Mouse (Mus musculus) G1E-ER4 (cell line): ENCODE measurements around the gene Mllt11. TPM values are rescaled to one million over a fixed set of nuclear protein-coding genes. Genes with fewer than 3 reads are reported as not detected.

Experiments
- GATA1 ChIP-seq: IDR thresholded peaks from one replicate; pipeline ENCODE4 v1.8.0; 2012; ENCODE audit warnings: low read length, inconsistent platforms
- polyA plus RNA-seq: library from polyadenylated mRNA; stranded (reverse); fragments of >175 nt; gene quantifications from 2 replicates; pipeline ENCODE4 v1.2.3, GENCODE M21; 2012

Gene Mllt11
- 2.4 and 4.8 TPM in 2 replicates for polyA plus RNA-seq

GRCm38 (mm10) chr3:95231298-95232221 is at the start of gene Mllt11:
Gene Mllt11 (minus strand): TSS chr3:95232171.
- no peak for TF ChIP-seq GATA1

GRCm38 (mm10) chr3:95281216-95282126 is 49.5 kb upstream of the Mllt11 start, which contains the start of the genes Mindy1 and Prune1:
Gene Mindy1 (plus strand): TSS chr3:95281345.
Gene Prune1 (minus strand): TSS chr3:95282076.
- no peak for TF ChIP-seq GATA1

GRCm38 (mm10) chr3:95280747-95281146 is 48.8 kb upstream of the Mllt11 start:
- no peak for TF ChIP-seq GATA1

- TF ChIP-seq GATA1, result no peak
Measured at GRCm38 (mm10) chr3:95277149-95277551, 45.2 kb upstream of the Mllt11 start.

GRCm38 (mm10) chr3:95276428-95276934 is 44.5 kb upstream of the Mllt11 start:
- TF ChIP-seq GATA1, result no peak

- TF ChIP-seq GATA1, result no peak
Measured at GRCm38 (mm10) chr3:95275161-95275560, 43.2 kb upstream of the Mllt11 start.

GRCm38 (mm10) chr3:95274453-95274852 is 42.5 kb upstream of the Mllt11 start:
- TF ChIP-seq GATA1, result no peak

GRCm38 (mm10) chr3:95273471-95273870 is 41.5 kb upstream of the Mllt11 start:
- TF ChIP-seq GATA1, result no peak

- no peak for TF ChIP-seq GATA1
Measured at GRCm38 (mm10) chr3:95270766-95271364, 38.9 kb upstream of the Mllt11 start.

GRCm38 (mm10) chr3:95269789-95270188 is 37.8 kb upstream of the Mllt11 start:
- no peak for TF ChIP-seq GATA1

- no peak for TF ChIP-seq GATA1
Measured at GRCm38 (mm10) chr3:95267855-95268254, 35.9 kb upstream of the Mllt11 start.

GRCm38 (mm10) chr3:95266052-95266451 is 34.1 kb upstream of the Mllt11 start:
- TF ChIP-seq GATA1, result no peak

- no peak for TF ChIP-seq GATA1
Measured at GRCm38 (mm10) chr3:95264724-95265123, 32.8 kb upstream of the Mllt11 start.

GRCm38 (mm10) chr3:95263089-95263739 is 31.2 kb upstream of the Mllt11 start:
- no peak for TF ChIP-seq GATA1

- TF ChIP-seq GATA1, result no peak
Measured at GRCm38 (mm10) chr3:95261975-95262374, 30.0 kb upstream of the Mllt11 start.
